Mouse (Mus musculus) erythroblast, embryonic 14.5 days (primary cell): ENCODE measurements around the gene Utrn. TPM values are rescaled to one million over a fixed set of nuclear protein-coding genes. Genes with fewer than 3 reads are reported as not detected.

Experiments
- H3K27me3 ChIP-seq: 2 replicates; pipeline ENCODE4 v1.6.1; 2012; ENCODE audit warnings: inconsistent platforms; ENCODE audit not compliant: control insufficient read depth
- H3K36me3 ChIP-seq: 2 replicates; pipeline ENCODE4 v1.6.1; 2012; ENCODE audit warnings: mild to moderate bottlenecking, inconsistent platforms; ENCODE audit not compliant: control insufficient read depth
- H3K4me1 ChIP-seq: 2 replicates; pipeline ENCODE4 v1.6.1; 2012; ENCODE audit warnings: inconsistent platforms; ENCODE audit not compliant: control insufficient read depth
- H3K4me3 ChIP-seq: replicated peaks from 2 replicates; pipeline ENCODE3; 2012; ENCODE audit warnings: moderate library complexity, mild to moderate bottlenecking, inconsistent platforms
- H3K9me3 ChIP-seq: 2 replicates; pipeline ENCODE4 v1.6.1; 2012; ENCODE audit warnings: low read length, inconsistent platforms, mixed read lengths; ENCODE audit not compliant: control insufficient read depth
- GATA1 ChIP-seq: IDR thresholded peaks from 2 replicates; pipeline ENCODE4 v1.6.1; 2012; ENCODE audit warnings: low read length, inconsistent platforms, mixed read lengths
- TAL1 ChIP-seq: IDR thresholded peaks from 3 replicates; pipeline ENCODE4 v1.6.1; 2012; ENCODE audit warnings: low read length, inconsistent platforms, mixed read lengths
- polyA plus RNA-seq: library from polyadenylated mRNA; stranded (reverse); fragments of >175 nt; gene quantifications from 2 replicates; pipeline ENCODE4 v1.2.3, GENCODE M21; 2012

The Utrn gene
- polyA plus RNA-seq, 1 experiment, result 0.01 TPM

GRCm38 (mm10) chr10:12497555-12497954 lies 371.6 kb downstream of the Utrn start:
- Histone ChIP-seq H3K36me3 (no peaks in the 10 kb centered on the region), H3K4me3 (no peak overlapping the region)
- TF ChIP-seq TAL1 (no peak), GATA1 (no peak)

GRCm38 (mm10) chr10:12489551-12490177 lies 379.5 kb downstream of the Utrn start:
- TF ChIP-seq TAL1 (no peak), GATA1 (no peak)
- Histone ChIP-seq H3K4me3 (no peak overlapping the region), H3K36me3 (no peaks in the 10 kb centered on the region), H3K27me3 (no peaks in the 10 kb centered on the region), H3K4me1 (no peaks in the 10 kb centered on the region), H3K9me3 (no peaks in the 10 kb centered on the region)

More at GRCm38 (mm10) chr10:12497555-12497954, 371.6 kb downstream of the Utrn start:
- H3K9me3 ChIP-seq, result no peaks in the 10 kb centered on the region
- H3K27me3 ChIP-seq, result no peaks in the 10 kb centered on the region
- H3K4me1 ChIP-seq, result no peaks in the 10 kb centered on the region

- Histone ChIP-seq H3K4me3 (no peak overlapping the region), H3K4me1 (no peaks in the 10 kb centered on the region), H3K36me3 (no peaks in the 10 kb centered on the region), H3K27me3 (no peaks in the 10 kb centered on the region), H3K9me3 (no peaks in the 10 kb centered on the region)
- no peak for TF ChIP-seq TAL1
- TF ChIP-seq GATA1, result no peak
These were observed 380.6 kb downstream of the Utrn start for GRCm38 (mm10) chr10:12488518-12488917.

GRCm38 (mm10) chr10:12488117-12488516 lies 381.0 kb downstream of the Utrn start:
- TF ChIP-seq TAL1 (no peak), GATA1 (no peak)
- H3K9me3 ChIP-seq, result no peaks in the 10 kb centered on the region
- no peaks in the 10 kb centered on the region for H3K36me3 ChIP-seq
- no peaks in the 10 kb centered on the region for H3K27me3 ChIP-seq
- no peaks in the 10 kb centered on the region for H3K4me1 ChIP-seq
- no peak overlapping the region for H3K4me3 ChIP-seq

GRCm38 (mm10) chr10:12483494-12483893 lies 385.7 kb downstream of the Utrn start:
- no peak for TF ChIP-seq GATA1
- TF ChIP-seq TAL1, result no peak
- Histone ChIP-seq H3K36me3 (no peaks in the 10 kb centered on the region), H3K9me3 (no peaks in the 10 kb centered on the region), H3K4me3 (no peak overlapping the region), H3K27me3 (no peaks in the 10 kb centered on the region), H3K4me1 (no peaks in the 10 kb centered on the region)

GRCm38 (mm10) chr10:12482975-12483374 lies 386.2 kb downstream of the Utrn start:
- H3K9me3 ChIP-seq, result no peaks in the 10 kb centered on the region
- no peak overlapping the region for H3K4me3 ChIP-seq
- no peaks in the 10 kb centered on the region for H3K4me1 ChIP-seq
- no peaks in the 10 kb centered on the region for H3K27me3 ChIP-seq
- H3K36me3 ChIP-seq, result no peaks in the 10 kb centered on the region
- no peak for TF ChIP-seq GATA1
- no peak for TF ChIP-seq TAL1

- H3K4me1 ChIP-seq, result no peaks in the 10 kb centered on the region
- no peaks in the 10 kb centered on the region for H3K27me3 ChIP-seq
- no peaks in the 10 kb centered on the region for H3K9me3 ChIP-seq
- TF ChIP-seq GATA1 (no peak), TAL1 (no peak)
- H3K36me3 ChIP-seq, result no peaks in the 10 kb centered on the region
- H3K4me3 ChIP-seq, result no peak overlapping the region
These were observed 394.1 kb downstream of the Utrn start for GRCm38 (mm10) chr10:12474850-12475621.

GRCm38 (mm10) chr10:12469391-12470057 lies 399.6 kb downstream of the Utrn start:
- no peak overlapping the region for H3K4me3 ChIP-seq
- H3K9me3 ChIP-seq, result no peaks in the 10 kb centered on the region
- no peaks in the 10 kb centered on the region for H3K36me3 ChIP-seq
- H3K4me1 ChIP-seq, result no peaks in the 10 kb centered on the region
- no peaks in the 10 kb centered on the region for H3K27me3 ChIP-seq
- TF ChIP-seq GATA1 (no peak), TAL1 (no peak)

- H3K27me3 ChIP-seq, result no peaks in the 10 kb centered on the region
- no peaks in the 10 kb centered on the region for H3K4me1 ChIP-seq
- TF ChIP-seq TAL1 (no peak), GATA1 (no peak)
- H3K36me3 ChIP-seq, result no peaks in the 10 kb centered on the region
- no peaks in the 10 kb centered on the region for H3K9me3 ChIP-seq
- H3K4me3 ChIP-seq, result no peak overlapping the region
These were observed 401.6 kb downstream of the Utrn start for GRCm38 (mm10) chr10:12467544-12467943.
